Mouse (Mus musculus) cerebellum, adult 18-20 months (tissue): ENCODE data around the gene Ggact.
A peak's percentile ranks its signal among the peaks of the same experiment; 100 is the strongest.

Source experiments
- DNase-seq, 2 experiments: peaks; one replicate each; pipeline ENCODE4 v3.0.0; 2021

Ggact gene

DNA sequence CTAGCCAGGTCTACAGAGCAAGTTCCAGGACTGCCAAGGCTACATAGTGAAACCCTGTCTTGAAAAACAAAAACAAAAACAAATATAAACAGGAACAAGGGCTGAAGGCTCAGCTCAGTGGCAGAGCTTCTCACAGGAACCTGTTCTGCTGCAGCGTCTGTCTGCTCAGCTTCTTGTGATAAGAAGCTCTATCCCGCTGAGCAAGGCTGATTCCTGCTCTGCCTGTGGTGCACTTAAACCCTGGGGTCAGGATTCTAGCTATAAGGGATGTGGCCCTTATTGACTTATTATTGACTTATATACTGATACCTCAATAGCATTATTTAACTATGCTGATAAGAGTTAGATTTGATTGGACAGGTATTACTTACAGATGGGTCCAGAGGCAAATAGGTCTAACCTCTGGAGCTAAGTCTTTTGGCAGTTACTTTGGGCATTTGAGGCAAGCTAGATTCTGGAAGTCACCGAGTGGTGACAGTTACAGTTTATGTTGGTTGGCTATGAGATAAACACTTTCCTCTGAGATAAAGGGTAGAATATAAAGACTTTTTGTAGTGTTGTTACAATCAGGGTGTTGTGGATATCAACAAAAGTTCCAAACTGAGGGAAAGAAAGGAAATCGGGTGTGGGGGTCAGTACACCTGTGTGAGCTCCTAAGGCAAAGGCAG lies 48.0 kb downstream of the Ggact start:
- DNase-seq: no peak

DNA sequence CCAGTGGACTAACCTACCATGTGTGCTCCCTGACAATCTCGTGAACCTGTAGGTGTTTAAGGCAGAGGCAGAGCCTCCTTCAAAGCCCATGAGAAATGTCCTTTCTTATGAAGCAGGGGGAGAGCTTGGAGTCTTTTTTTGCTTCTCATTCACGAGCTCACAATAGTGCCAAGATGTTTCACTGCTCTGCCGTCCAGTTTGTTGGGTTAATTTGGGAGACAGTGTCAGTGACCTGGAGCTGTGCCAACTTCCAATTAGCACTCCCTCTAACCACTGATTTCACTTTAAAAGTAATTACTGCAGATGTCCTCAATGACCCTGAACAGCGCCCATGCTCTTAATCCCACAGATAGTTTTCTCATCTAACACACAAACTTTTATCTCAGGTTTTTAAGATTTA lies 50.9 kb downstream of the Ggact start:
- peak; percentile 35 to 36 for DNase-seq

DNA sequence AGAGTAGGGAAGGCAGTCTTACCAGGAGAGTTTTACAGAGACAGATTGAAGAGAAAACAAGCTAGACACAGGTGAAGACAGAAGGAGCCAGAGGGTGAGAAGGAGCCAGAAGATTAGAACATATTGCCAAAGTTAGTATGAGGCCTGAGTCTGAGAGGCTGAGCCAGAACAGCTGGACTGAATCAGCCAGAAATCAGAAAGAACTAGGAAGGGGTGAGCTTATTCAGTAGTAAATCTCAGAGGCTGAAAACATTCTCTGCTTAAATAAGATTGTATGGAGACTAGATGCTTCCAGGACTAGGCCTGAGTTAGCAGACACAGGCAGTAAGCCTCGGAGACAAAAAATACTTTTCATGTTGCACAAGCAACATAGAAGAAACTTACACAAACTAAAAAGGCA lies 53.8 kb downstream of the Ggact start:
- DNase-seq: no peak

DNA sequence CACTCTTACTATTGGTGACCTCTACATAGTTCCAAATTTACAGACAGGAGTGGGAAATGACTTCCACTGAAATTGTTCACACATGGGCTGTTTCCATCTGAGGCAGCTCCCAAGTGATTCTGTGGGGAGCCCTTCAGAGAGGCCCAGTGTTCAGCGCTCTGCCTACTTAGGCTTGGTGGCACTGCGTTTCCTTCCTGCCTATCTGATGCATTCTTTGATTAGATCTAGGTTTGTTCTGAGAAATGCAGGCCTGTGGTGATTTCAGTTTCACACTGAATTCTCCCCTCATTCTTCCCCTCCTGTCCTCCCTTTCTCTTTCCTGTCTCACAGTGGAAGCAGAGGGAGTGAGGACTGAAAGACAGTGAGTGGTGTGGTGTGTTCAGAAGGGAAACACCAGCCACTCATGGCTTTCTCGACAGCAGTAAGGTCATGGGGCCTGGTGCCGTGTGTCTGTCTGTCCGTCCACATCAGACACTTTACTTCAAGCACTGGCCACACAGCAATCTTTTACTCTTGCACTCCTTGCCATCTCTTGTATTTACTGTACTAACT lies 61.0 kb downstream of the Ggact start:
- DNase-seq: no peak

DNA sequence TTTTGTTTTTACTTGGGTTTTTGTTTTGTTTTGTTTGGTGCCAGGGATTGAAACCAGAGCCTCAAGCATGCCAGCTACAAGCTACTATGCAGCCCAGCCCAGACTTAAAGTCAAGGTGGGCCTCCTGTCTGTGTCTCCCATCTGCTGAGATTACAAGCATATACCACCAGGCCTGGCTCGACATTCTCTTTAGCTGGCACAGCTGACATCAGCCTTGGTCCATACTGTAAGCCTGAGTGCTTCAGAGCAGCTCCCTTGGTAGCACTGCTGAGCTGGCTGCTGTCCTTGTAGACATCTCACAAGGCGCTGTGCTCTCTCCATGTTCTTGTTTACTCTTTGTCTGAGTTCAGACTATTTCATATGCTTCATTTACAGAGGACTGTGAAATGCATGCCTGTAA lies 76.5 kb downstream of the Ggact start:
- peak; percentile 8 to 12 for DNase-seq

DNA sequence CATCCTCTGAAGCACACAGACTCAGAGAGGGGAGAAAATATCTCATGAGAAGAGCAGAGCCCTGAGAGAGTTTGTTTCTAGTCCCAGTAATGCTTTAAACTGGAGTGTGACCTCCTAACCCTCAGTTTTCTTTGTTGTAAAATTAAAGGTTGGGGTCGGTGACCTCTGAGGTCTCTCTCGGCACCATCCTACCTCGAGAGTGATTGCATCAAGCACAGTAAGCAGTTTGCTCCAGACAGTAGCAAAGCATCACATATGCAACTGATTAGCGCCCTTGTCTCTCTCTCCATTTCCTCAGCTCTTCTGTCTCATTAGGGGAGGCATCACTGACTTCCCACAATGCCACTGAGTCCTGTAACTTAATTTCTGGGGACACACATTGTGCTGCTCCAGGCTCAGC lies 77.3 kb downstream of the Ggact start:
- DNase-seq: no peak

DNA sequence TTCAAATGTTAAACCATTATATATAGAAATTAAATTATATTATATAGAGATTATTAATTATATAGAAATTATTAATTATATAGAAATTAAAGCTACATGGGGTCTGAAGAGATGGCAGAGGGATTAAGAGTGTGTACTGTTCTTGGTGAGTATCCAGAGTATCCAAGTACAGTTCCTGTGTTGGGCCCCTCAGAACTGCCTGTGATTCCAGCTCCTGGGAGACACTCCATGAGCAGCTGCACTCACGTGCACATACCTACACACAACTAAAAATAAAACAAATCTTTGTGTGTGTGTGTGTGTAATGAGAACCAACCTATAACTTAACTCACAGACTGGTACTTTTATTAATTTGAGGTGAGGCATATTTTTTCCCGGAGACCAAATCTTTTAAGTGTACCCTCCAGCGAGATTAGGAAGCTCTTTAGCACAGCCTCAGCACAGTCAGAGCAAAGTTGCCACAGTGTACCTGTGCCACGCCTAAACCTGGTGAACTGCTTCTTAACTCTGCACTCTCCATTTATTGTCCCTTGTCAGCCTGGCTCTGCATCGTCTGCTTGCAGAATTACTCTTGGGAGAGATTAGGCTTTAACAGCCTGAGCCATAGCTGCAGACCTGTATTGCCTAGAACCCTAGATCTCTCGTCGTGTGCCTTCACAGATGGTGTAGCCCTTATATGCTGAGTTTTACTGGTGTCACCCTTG lies 77.9 kb downstream of the Ggact start:
- DNase-seq: no peak

DNA sequence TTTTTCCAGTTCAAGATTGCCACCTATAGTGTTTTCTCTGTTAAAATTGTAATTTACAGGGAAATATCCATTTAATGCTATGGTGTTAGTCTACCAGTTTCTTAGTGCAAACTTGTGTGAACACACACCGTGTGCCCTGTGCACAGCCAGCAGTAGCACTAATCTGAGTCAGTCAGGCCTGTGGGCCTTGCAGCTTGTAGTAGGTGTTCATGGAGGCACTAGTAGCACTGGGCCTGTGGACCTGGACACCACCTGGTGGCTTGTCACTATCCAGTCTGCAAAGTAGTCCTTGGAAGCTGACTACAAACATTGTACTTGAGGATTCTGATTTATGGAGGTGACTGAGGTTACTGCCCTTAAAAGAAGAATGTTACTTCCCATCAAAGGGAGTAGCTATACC lies 78.8 kb downstream of the Ggact start:
- DNase-seq: no peak

DNA sequence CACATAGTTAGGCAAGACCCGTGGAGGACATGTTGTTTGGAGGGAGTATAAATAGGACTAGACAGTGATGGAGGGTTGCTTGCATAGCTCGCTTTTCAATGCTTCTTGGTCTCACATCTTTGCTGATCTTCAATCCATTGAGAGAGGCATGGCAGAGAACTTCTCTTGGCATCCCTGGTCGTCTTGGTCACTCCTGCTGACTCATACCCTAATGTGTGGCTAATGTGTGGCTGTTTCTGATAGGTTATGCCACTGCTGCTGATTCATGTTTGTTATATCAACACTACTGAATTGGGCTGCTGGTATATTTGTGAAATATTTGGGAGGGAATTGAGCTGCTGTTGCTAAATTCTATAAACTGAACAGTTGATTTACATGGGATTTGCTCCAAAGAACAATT lies 79.9 kb downstream of the Ggact start:
- DNase-seq: no peak

DNA sequence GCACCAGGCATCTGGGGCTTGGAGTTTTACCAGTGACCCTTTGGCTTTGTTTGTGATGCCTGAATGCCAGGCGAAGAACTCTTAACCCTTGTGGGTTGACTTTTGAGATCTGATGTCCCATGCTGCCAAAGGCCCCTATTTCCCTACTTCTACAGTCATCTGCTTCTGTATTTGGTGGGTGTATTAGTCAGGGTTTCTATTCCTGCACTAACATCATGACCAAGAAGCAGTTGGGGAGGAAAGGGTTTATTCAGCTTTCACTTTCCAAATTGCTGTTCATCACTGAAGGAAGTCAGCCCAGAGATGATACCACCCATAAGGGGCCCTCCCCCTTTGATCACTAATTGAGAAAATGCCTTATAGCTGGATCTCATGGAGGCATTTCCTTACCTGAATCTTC lies 83.1 kb downstream of the Ggact start:
- no peak for DNase-seq

DNA sequence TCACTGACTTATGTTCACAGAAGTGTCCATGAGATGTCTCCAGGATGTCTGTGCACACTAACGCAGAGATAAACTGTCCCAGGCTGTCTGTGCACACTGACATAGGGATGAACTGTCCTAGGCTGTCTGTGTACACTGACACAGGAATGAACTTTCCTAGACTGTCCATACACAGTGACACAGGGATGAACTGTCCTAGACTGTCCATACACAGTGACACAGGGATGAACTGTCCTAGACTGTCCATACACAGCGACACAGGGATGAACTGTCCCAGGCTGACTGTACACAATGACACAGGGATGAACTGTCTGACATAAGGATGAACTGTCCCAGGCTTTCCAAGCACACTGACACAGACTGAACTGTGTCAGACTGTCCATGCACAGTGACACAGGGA lies 88.1 kb downstream of the Ggact start:
- no peak for DNase-seq

DNA sequence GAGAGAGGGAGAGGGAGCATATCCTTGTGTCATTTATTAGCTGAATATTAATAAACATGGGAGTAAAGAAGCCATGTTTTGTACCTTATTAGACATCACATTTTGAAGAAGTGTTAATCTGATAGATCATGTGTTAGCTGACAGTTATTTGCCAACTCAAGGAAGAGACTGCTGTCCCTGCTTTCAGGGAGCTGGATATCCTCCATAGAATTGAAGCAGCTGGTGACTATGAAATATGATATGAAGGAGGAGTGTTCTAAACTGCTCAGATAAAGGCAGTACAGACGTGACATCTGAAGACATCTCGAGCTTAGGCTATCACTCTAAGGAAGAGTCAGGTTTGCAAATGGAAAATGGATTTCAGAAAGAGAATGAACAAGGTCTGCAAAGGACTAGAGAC lies 89.8 kb downstream of the Ggact start:
- DNase-seq: no peak

DNA sequence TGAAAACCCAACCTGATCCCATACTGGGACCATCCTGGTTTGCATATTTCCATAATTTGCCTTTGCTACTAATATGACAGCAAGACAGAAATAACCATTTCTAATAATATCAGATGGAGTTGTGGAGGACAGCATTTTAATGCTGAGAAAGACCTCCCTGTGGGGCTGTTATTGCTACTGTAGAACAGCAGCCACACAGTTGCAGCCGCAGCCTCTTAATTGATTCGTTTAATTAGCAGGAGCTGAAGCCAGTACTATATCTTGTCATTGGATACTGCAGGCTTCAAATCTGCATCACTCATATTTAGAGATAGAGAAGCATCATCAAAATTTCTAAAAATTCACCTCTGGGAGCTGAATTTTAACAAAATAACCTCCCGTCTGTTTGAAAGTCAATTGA lies 92.6 kb downstream of the Ggact start:
- no peak for DNase-seq

DNA sequence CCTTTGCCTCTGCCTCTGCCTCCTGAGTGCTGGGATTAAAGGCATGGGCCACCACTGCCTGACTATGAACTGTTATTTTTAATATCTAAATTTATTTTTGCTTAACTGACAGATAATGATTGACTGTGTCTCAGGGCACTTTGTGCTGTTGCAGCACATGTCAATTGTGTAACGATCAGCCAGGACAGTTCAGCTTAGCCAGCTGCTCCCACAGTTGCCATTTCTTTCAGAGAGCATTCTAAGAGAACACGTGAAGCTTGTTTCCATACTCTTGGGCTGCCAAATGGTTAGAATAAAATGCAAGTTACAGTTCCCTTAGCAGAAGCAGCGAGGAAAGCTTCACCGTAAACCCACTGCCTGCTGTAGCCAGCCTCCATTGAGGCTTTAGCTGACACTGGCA lies 113.3 kb downstream of the Ggact start:
- DNase-seq: no peak

DNA sequence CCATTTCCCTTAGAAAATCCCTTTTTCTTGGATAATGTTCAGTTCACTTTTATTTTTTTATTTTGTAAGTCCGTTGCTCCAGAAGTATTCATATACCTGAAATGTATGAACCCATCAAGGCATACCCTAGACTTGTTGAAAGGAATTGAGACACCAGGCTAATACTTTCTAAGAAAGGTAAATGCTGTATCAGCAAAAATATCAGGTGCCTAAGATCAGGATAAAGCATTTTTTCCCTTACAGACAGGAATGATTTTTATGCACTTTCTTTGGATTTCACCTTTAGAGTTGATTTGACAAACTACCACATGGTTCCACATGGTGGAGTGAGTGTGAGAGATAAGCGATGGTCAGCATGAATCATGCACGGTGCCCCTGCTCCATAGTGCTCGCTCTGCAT lies 120.2 kb downstream of the Ggact start:
- no peak for DNase-seq

DNA sequence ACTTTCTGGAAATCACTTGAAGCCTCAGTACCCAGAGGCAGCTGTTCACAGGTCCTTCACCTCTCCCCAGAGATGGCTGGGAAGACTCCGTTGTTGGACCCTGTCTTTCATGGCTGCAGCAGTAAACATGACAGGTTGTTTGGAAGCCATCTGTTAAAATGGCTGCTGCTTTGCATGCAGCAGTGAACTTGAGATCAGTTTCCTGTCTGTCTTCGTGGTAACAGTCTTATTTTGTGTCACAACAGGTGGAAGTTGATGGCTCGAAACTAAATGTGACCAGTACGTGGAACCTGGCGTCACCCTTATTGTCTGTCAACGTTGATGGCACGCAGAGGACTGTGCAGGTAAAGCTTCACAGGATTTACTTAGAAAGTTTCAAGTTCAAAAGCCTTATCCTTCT lies 123.4 kb downstream of the Ggact start:
- DNase-seq: no peak

DNA sequence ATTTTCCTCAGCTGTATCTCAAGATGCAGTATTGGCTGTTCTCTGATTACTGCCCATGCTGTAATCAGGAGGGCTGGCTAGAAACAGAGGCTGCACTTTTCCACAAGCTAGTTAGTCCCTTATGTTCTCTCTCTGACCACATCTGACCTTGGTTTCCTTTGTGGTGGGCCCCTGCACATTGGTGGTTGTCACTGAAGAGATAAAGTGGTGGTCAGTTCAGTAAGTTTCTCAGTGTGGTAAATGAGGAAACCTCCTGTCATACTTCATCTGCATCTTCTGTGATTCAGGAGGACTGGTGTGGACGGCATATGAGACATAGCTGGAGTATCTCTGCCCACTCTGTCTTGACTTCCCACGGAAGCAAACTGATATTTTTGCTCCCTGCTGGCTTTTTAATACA lies 125.4 kb downstream of the Ggact start:
- no peak for DNase-seq

DNA sequence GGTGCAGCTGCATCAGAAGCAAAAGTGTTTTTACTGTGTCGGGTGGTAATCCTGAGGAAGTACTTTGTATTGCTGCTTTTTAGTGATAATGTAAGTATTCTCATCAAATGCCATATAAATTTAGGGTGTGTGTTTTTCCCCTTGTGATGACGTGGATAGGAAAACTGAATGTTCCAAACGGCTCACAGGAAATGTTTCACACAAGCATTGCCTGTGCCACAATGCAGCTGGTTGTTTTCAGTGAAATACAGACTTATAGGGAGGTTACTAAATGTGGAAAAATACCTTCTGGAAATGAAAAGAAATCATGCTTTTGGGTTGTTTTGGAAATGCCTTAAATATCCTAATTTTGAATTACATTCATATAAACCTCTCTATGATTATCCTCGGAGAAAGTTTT lies 128.9 kb downstream of the Ggact start:
- DNase-seq: no peak

DNA sequence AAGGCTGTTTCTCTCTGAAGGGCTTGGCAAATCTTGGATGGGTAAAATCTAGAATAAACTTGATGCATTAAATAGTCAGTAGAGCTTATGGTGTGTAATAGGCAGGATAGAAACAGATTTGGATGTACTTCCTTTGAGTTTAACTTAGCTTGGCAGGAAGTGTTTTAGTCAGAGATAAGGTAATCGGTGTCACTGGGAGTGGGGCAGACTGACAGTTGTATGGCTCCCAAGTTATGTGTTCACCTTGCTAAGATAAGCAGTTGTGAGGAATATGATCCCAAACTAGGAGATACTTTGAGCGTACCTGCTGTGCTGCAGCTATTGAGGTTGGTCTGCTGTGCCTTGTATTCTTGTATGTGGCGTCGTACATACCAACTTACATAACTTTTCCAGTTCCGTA lies 147.1 kb downstream of the Ggact start:
- no peak for DNase-seq
